Mouse (Mus musculus) kidney, adult 2 months (tissue): ENCODE results near the gene Lpin2.

Source experiments
- CTCF ChIP-seq: fragments of 200-500 bp; conservative IDR thresholded peaks from 2 replicates; pipeline ENCODE4 v1.5.1; 2011; ENCODE audit warnings: low read depth, mild to moderate bottlenecking, control low read depth, low read length, moderate library complexity, mixed read lengths; ENCODE audit not compliant: insufficient read depth, insufficient read length
- POLR2A ChIP-seq: fragments of 200-500 bp; IDR thresholded peaks from one replicate; pipeline ENCODE4 v1.6.1; 2011; ENCODE audit warnings: low read depth, low read length, control low read depth

GRCm38 (mm10) chr17:71184356-71185111 lies 2.2 kb downstream of the Lpin2 start:
- TF ChIP-seq CTCF (no peak), POLR2A (no peak)
